In genomic region chr3:54377647-54378046, GRCm38 (mm10) we compare ENCODE assay signal across 25 mouse cellular contexts. TPM values are rescaled to one million over a fixed set of nuclear protein-coding genes. Genes with fewer than 3 reads are reported as not detected.
A peak's percentile ranks its signal among the peaks of the same experiment; 100 is the strongest.
DNase-seq lines count a peak whose midpoint lies in the region; ATAC-seq and TF ChIP-seq lines count a peak whose summit lies in the region.
"Had no signal": no experiment of that assay in that cellular context is flagged by ENCODE, and none has a peak within 500 bp of the region (broad histone marks: within the 10 kb centered on the region; RNA-seq: fewer than 3 reads in every experiment).

No protein-coding gene starts in this region.

- H3K36me3 ChIP-seq in hindbrain, embryonic 13.5 days, result no peaks in the 10 kb centered on the region
- no peaks in the 10 kb centered on the region for H3K36me3 ChIP-seq in hindbrain, postnatal 0 days (ENCODE audit: insufficient read depth, low read length)
- H3K36me3 ChIP-seq in neural tube, embryonic 11.5 days (ENCODE audit: control insufficient read depth, insufficient read depth, low read length), result no peaks in the 10 kb centered on the region
- no peaks in the 10 kb centered on the region for H3K36me3 ChIP-seq in midbrain, embryonic 15.5 days (replicated peaks)

- no peak overlapping the region for H3K4me2 ChIP-seq in hindbrain, embryonic 13.5 days
- no peak overlapping the region for H3K4me2 ChIP-seq in hindbrain, postnatal 0 days (ENCODE audit: low read depth, low read length)
- H3K4me2 ChIP-seq in neural tube, embryonic 11.5 days (ENCODE audit: low read depth), result no peak overlapping the region
- no peak overlapping the region for H3K4me2 ChIP-seq in midbrain, embryonic 15.5 days
- H3K4me2 ChIP-seq: heart, embryonic 13.5 days; hindbrain, embryonic 14.5 days; liver, embryonic 11.5 days had no signal

- ATAC-seq in hindbrain, embryonic 13.5 days (ENCODE audit: low FRiP score), result 0 out of 2 replicates have a peak, but pooled peaks have one; percentile 54
- no peak for ATAC-seq in hindbrain, postnatal 0 days
- ATAC-seq in neural tube, embryonic 11.5 days (ENCODE audit: insufficient read depth, low FRiP score, low TSS enrichment), result peak; percentile 73; the same call in 1 of the 2 replicates
- ATAC-seq in midbrain, embryonic 15.5 days (replicated peaks), result peak; percentile 75
- ATAC-seq: activated CD4-positive, CD25-positive, alpha-beta regulatory T cell, adult 4 months; forebrain, postnatal 0 days had no signal

- H3K9me3 ChIP-seq in hindbrain, embryonic 13.5 days, result no peaks in the 10 kb centered on the region
- no peaks in the 10 kb centered on the region for H3K9me3 ChIP-seq in hindbrain, postnatal 0 days (ENCODE audit: low read length)
- no peaks in the 10 kb centered on the region for H3K9me3 ChIP-seq in neural tube, embryonic 11.5 days (ENCODE audit: control insufficient read depth, low read length)
- no peaks in the 10 kb centered on the region for H3K9me3 ChIP-seq in midbrain, embryonic 15.5 days
- H3K9me3 ChIP-seq: heart, embryonic 13.5 days had no signal

- no peak for DNase-seq in hindbrain, postnatal 0 days (ENCODE audit: low spot score)
- no peak for DNase-seq in neural tube, embryonic 11.5 days (ENCODE audit: low spot score)
- no peak for DNase-seq in neural tube, embryonic 10.5 days (ENCODE audit: extremely low spot score, low spot score)
- no peak for DNase-seq in gastrocnemius, postnatal 4 days (ENCODE audit: low spot score in 2 of 2)
- DNase-seq in left cerebral cortex, adult 9 months (ENCODE audit: low spot score in 2 of 2), result no peak
- DNase-seq: adrenal gland, adult 8-10 months; cerebellum, adult 2 months; cerebellum, postnatal 36 days; forebrain, postnatal 0 days; gastrocnemius, postnatal 25 days; heart, adult 2 months; heart, postnatal 14 days; kidney, adult 8-10 months; kidney, postnatal 14 days; lung, adult 18-20 months; lung, postnatal 10 days; right cerebral cortex, postnatal 25 days; spleen, adult 18-20 months had no signal

- WGBS in hindbrain, embryonic 13.5 days, result 27% methylated on average over 2 of the region's 2 CpGs
- 23% methylated on average over 2 of the region's 2 CpGs for WGBS in hindbrain, postnatal 0 days
- WGBS in neural tube, embryonic 11.5 days, result 19% methylated on average over 2 of the region's 2 CpGs
- 2% methylated on average over 2 of the region's 2 CpGs for WGBS in midbrain, embryonic 15.5 days

- TF ChIP-seq CTCF in hindbrain, postnatal 0 days (IDR thresholded peaks at IDR 0.05; ENCODE audit: low read depth), result no peak

- H3K27ac ChIP-seq in hindbrain, embryonic 13.5 days, result no peak overlapping the region
- H3K27ac ChIP-seq in hindbrain, postnatal 0 days, result no peak overlapping the region
- H3K27ac ChIP-seq in neural tube, embryonic 11.5 days (ENCODE audit: low read depth, low read length), result no peak overlapping the region
- no peak overlapping the region for H3K27ac ChIP-seq in midbrain, embryonic 15.5 days
- H3K27ac ChIP-seq: heart, adult 2 months; heart, embryonic 13.5 days; hindbrain, embryonic 14.5 days; layer of hippocampus, adult 2 months had no signal

- H3K27me3 ChIP-seq in hindbrain, embryonic 13.5 days, result no peaks in the 10 kb centered on the region
- H3K27me3 ChIP-seq in hindbrain, postnatal 0 days (ENCODE audit: insufficient read depth, low read length), result no peaks in the 10 kb centered on the region
- no peaks in the 10 kb centered on the region for H3K27me3 ChIP-seq in neural tube, embryonic 11.5 days (ENCODE audit: control insufficient read depth, insufficient read depth, low read length)
- no peaks in the 10 kb centered on the region for H3K27me3 ChIP-seq in midbrain, embryonic 15.5 days (replicated peaks)
- H3K27me3 ChIP-seq: heart, embryonic 13.5 days had no signal

- H3K4me3 ChIP-seq in hindbrain, embryonic 13.5 days, result no peak overlapping the region
- no peak overlapping the region for H3K4me3 ChIP-seq in hindbrain, postnatal 0 days (ENCODE audit: low read length)
- no peak overlapping the region for H3K4me3 ChIP-seq in neural tube, embryonic 11.5 days (ENCODE audit: low read depth, low read length)
- no peak overlapping the region for H3K4me3 ChIP-seq in midbrain, embryonic 15.5 days
- H3K4me3 ChIP-seq: heart, adult 2 months; heart, embryonic 13.5 days; layer of hippocampus, adult 2 months had no signal

- no peak overlapping the region for H3K9ac ChIP-seq in hindbrain, embryonic 13.5 days
- H3K9ac ChIP-seq in hindbrain, postnatal 0 days (replicated peaks; ENCODE audit: low read length), result no peak overlapping the region
- no peak overlapping the region for H3K9ac ChIP-seq in neural tube, embryonic 11.5 days (ENCODE audit: low read length)
- H3K9ac ChIP-seq in midbrain, embryonic 15.5 days, result no peak overlapping the region
- H3K9ac ChIP-seq: forebrain, postnatal 0 days; heart, embryonic 13.5 days; hindbrain, embryonic 14.5 days had no signal

- H3K4me1 ChIP-seq in hindbrain, embryonic 13.5 days (replicated peaks), result peaks cover 5% of the 10 kb centered on the region; the same call in 1 of the 2 replicates
- no peaks in the 10 kb centered on the region for H3K4me1 ChIP-seq in hindbrain, postnatal 0 days (ENCODE audit: insufficient read depth, low read length)
- no peaks in the 10 kb centered on the region for H3K4me1 ChIP-seq in neural tube, embryonic 11.5 days (ENCODE audit: control insufficient read depth, insufficient read depth, low read length)
- H3K4me1 ChIP-seq in midbrain, embryonic 15.5 days, result peaks cover 4% of the 10 kb centered on the region; the same call in 1 of the 2 replicates
- H3K4me1 ChIP-seq: heart, embryonic 13.5 days had no signal

RNA-seq across cellular contexts. Expression of gene Postn, which starts 16.7 kb away (rescaled TPM):
- polyA plus RNA-seq in hindbrain, embryonic 13.5 days (2015; fragmentation: Nextera tagmentation; extraction: Ambion mirVana), result 27.4 and 28.0 TPM in 2 replicates
- total RNA-seq in hindbrain, postnatal 0 days (2014; rRNA removed), result 14.4 and 20.3 TPM in 2 replicates
- 13.6 and 15.3 TPM in 2 replicates for polyA plus RNA-seq in hindbrain, postnatal 0 days (2015; fragmentation: Nextera tagmentation; extraction: Ambion mirVana)
- polyA plus RNA-seq in neural tube, embryonic 11.5 days (2014; fragmentation: Nextera tagmentation; extraction: Ambion mirVana), result 47.3 and 47.7 TPM in 2 replicates
- polyA plus RNA-seq in midbrain, embryonic 15.5 days (2015; fragmentation: Nextera tagmentation; extraction: Ambion mirVana), result 12.2 and 13.5 TPM in 2 replicates
- total RNA-seq in gastrocnemius, postnatal 4 days (2021), result 1,000 to 10,000 TPM; 1,491 to 1,618 TPM
